Mouse (Mus musculus) CH12.LX (cell line): ENCODE results near the gene Cd93. TPM values are rescaled to one million over a fixed set of nuclear protein-coding genes. Genes with fewer than 3 reads are reported as not detected.

ENCODE experiments used
- DNase-seq: peaks from one replicate; pipeline ENCODE4 v3.0.0-alpha.2; 2013; ENCODE audit errors: extremely low read depth
- H3K27ac ChIP-seq: 2 replicates; pipeline ENCODE4 v1.5.1; 2012; ENCODE audit warnings: low read depth, mild to moderate bottlenecking, control low read depth, moderate library complexity; ENCODE audit not compliant: insufficient read depth
- H3K27me3 ChIP-seq: replicated peaks from 2 replicates; pipeline ENCODE3; 2012; ENCODE audit warnings: inconsistent platforms
- H3K36me3 ChIP-seq, 2 experiments: replicated peaks in 1 of 2; 2 replicates each; pipeline versions ENCODE3 to v1.6.1; 2012; ENCODE audit warnings: inconsistent platforms in 1 of 2, low read length in 1 of 2, mild to moderate bottlenecking in 1 of 2, mixed read lengths in 1 of 2, moderate library complexity in 1 of 2; ENCODE audit not compliant: control insufficient read depth in 1 of 2, insufficient read depth in 1 of 2
- H3K4me1 ChIP-seq, 2 experiments: 2 replicates each; pipeline ENCODE4 v1.6.1; 2012; ENCODE audit warnings: inconsistent platforms in 1 of 2, moderate library complexity in 1 of 2; ENCODE audit not compliant: insufficient read depth in 2 of 2, control insufficient read depth in 1 of 2
- H3K4me2 ChIP-seq: 2 replicates; pipeline ENCODE4 v1.6.1; 2012; ENCODE audit warnings: low read depth, mild to moderate bottlenecking, control low read depth; ENCODE audit not compliant: poor library complexity, insufficient read depth, severe bottlenecking
- H3K4me3 ChIP-seq, 3 experiments: fragments of 150-350 bp in 1 of 3; sonication (generic) in 1 of 3; replicated peaks in 1 of 3; 2 replicates each; pipeline versions ENCODE3 to v1.5.1; 2011 to 2012; ENCODE audit warnings: low read depth in 2 of 3, low read length in 2 of 3, mild to moderate bottlenecking in 2 of 3, moderate library complexity in 2 of 3, control low read depth in 1 of 3, improper control_type of control experiment in 1 of 3, inconsistent platforms in 1 of 3, mixed read lengths in 1 of 3; ENCODE audit not compliant: poor library complexity in 1 of 3
- H3K79me2 ChIP-seq: replicated peaks from 2 replicates; pipeline ENCODE4 v1.6.1; 2012; ENCODE audit warnings: mild to moderate bottlenecking, moderate library complexity; ENCODE audit not compliant: control insufficient read depth, poor library complexity, insufficient read depth, severe bottlenecking; ENCODE audit errors: extremely low read depth
- H3K9ac ChIP-seq: 2 replicates; pipeline ENCODE4 v1.6.1; 2012; ENCODE audit warnings: low read depth, mild to moderate bottlenecking, control low read depth, moderate library complexity; ENCODE audit not compliant: insufficient read depth
- H3K9me3 ChIP-seq: replicated peaks from 2 replicates; pipeline ENCODE3; 2012; ENCODE audit warnings: low read length, inconsistent platforms, mixed read lengths
- BHLHE40 ChIP-seq: IDR thresholded peaks from 2 replicates; pipeline ENCODE4 v1.6.1; 2011; ENCODE audit warnings: mild to moderate bottlenecking, low read depth, low read length, improper control_type of control experiment
- CHD1 ChIP-seq: IDR thresholded peaks from 2 replicates; pipeline ENCODE4 v1.6.1; 2012; ENCODE audit warnings: low read depth, low read length, improper control_type of control experiment, inconsistent platforms
- CTCF ChIP-seq, 2 experiments: IDR thresholded peaks in 1 of 2; conservative IDR thresholded peaks in 1 of 2; 2 replicates each; pipeline ENCODE4 v1.5.1; 2011 to 2012; ENCODE audit warnings: low read depth in 2 of 2, low read length in 2 of 2, improper control_type of control experiment in 1 of 2, inconsistent platforms in 1 of 2, mild to moderate bottlenecking in 1 of 2, moderate library complexity in 1 of 2
- ELF1 ChIP-seq: IDR thresholded peaks from 2 replicates; pipeline ENCODE4 v1.6.1; 2014; ENCODE audit warnings: low read depth, mild to moderate bottlenecking, inconsistent platforms, low read length, improper control_type of control experiment
- EP300 ChIP-seq: IDR thresholded peaks from 2 replicates; pipeline ENCODE4 v1.6.1; 2011; ENCODE audit warnings: low read length, improper control_type of control experiment
- ETS1 ChIP-seq: conservative IDR thresholded peaks from 2 replicates; pipeline ENCODE4 v1.6.1; 2012; ENCODE audit warnings: low read depth, mild to moderate bottlenecking, inconsistent platforms, low read length, improper control_type of control experiment, moderate library complexity
- HCFC1 ChIP-seq: IDR thresholded peaks from 2 replicates; pipeline ENCODE4 v1.6.1; 2012; ENCODE audit warnings: low read depth, mild to moderate bottlenecking, inconsistent platforms, low read length, improper control_type of control experiment
- JUN ChIP-seq: IDR thresholded peaks from 2 replicates; pipeline ENCODE4 v1.6.1; 2011; ENCODE audit warnings: low read depth, mild to moderate bottlenecking, low read length, improper control_type of control experiment, moderate library complexity; ENCODE audit not compliant: insufficient read depth
- KAT2A ChIP-seq: IDR thresholded peaks from 2 replicates; pipeline ENCODE4 v1.6.1; 2012; ENCODE audit warnings: low read length, improper control_type of control experiment, inconsistent platforms; ENCODE audit not compliant: insufficient replicate concordance
- MEF2A ChIP-seq: IDR thresholded peaks from 2 replicates; pipeline ENCODE4 v1.6.1; 2014; ENCODE audit warnings: low read depth, mild to moderate bottlenecking, inconsistent platforms, low read length, improper control_type of control experiment, borderline replicate concordance
- MXI1 ChIP-seq: IDR thresholded peaks from 2 replicates; pipeline ENCODE4 v1.6.1; 2011; ENCODE audit warnings: mild to moderate bottlenecking, low read depth, low read length, improper control_type of control experiment
- NELFE ChIP-seq: IDR thresholded peaks from 2 replicates; pipeline ENCODE4 v1.6.1; 2011; ENCODE audit warnings: low read depth, low read length, improper control_type of control experiment
- PAX5 ChIP-seq: IDR thresholded peaks from 2 replicates; pipeline ENCODE4 v1.6.1; 2012; ENCODE audit warnings: low read length, inconsistent platforms, mixed read lengths
- RAD21 ChIP-seq: IDR thresholded peaks from 2 replicates; pipeline ENCODE4 v1.6.1; 2011; ENCODE audit warnings: low read depth, mild to moderate bottlenecking, low read length, improper control_type of control experiment, moderate library complexity
- SIN3A ChIP-seq: IDR thresholded peaks from 2 replicates; pipeline ENCODE4 v1.6.1; 2012; ENCODE audit warnings: low read length, improper control_type of control experiment, inconsistent platforms
- TCF12 ChIP-seq: IDR thresholded peaks from 2 replicates; pipeline ENCODE4 v1.6.1; 2014; ENCODE audit warnings: low read depth, mild to moderate bottlenecking, inconsistent platforms, low read length, improper control_type of control experiment
- USF1 ChIP-seq: IDR thresholded peaks from 2 replicates; pipeline ENCODE4 v1.6.1; 2014; ENCODE audit warnings: low read depth, mild to moderate bottlenecking, inconsistent platforms, low read length, improper control_type of control experiment
- USF2 ChIP-seq: conservative IDR thresholded peaks from 2 replicates; pipeline ENCODE4 v1.6.1; 2011; ENCODE audit warnings: low read depth, low read length, improper control_type of control experiment
- ZNF384 ChIP-seq: IDR thresholded peaks from 2 replicates; pipeline ENCODE4 v1.6.1; 2012; ENCODE audit warnings: low read depth, low read length, improper control_type of control experiment, inconsistent platforms
- dilution Hi-C: fragments of 300-500 bp; cut with MboI; formaldehyde crosslinking; loops from 2 replicates; pipeline ENCODE4 v1.14.3; 2020; ENCODE audit warnings: low sequenced_read_pairs; ENCODE audit not compliant: extremely low pct_unique_long_range_greater_than_20kb, extremely low pct_ligation_motif_present
- in situ Hi-C: fragments of 300-500 bp; cut with MboI; formaldehyde crosslinking; loops from 3 replicates; pipeline ENCODE4 v1.14.3; 2019; ENCODE audit warnings: low sequenced_read_pairs, low pct_ligation_motif_present, low pct_unique_long_range_greater_than_20kb, mixed read lengths
- polyA plus RNA-seq: library from polyadenylated mRNA; unstranded; fragments of >175 nt; gene quantifications from 2 replicates; pipeline ENCODE4 v1.2.1, GENCODE M21; 2012; ENCODE audit warnings: low read depth; ENCODE audit not compliant: insufficient read length
- total RNA-seq, 2 experiments: library from RNA; depleted of rRNA; stranded (reverse); fragments of 300-350 nt in 1 of 2; fragments of >200 nt in 1 of 2; gene quantifications; 2 replicates each; pipeline ENCODE4 v1.2.3; 2012 to 2014

Gene Cd93
- total and polyA plus RNA-seq, 3 experiments = 0.04 to 0.08 (median 0.07) TPM

DNA sequence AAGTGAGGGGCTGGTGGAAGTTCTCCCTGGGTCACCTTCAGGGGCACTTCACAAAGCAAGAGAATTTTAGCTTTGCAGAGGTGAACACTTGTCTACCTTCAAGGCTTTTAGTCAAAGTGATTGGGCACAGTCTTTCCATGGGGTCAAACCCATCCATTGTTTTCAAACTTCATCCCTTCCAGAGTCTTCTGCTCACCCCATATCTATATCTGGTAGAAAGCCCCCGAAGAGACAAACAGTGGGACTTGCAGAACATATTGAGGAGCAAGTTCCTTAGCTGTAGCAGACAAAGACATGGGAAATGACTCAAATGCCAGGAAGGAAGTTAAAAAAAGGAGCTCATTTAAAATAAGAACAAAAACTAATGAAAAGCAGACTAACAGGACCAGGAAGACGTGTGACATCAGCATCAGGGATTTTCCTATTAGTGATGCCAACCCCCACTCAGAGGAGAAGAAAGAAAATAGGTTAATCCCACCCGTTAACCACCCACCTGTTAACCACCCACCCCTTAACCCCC, 24.6 kb upstream of the Cd93 start:
- Histone ChIP-seq H3K36me3 (no peaks in the 10 kb centered on the region), H3K9me3 (no peaks in the 10 kb centered on the region), H3K4me3 (no peak overlapping the region), H3K27ac (no peak overlapping the region), H3K4me1 (no peaks in the 10 kb centered on the region), H3K27me3 (no peaks in the 10 kb centered on the region), H3K4me2 (no peak overlapping the region), H3K9ac (no peak overlapping the region), H3K79me2 (no peaks in the 10 kb centered on the region)
- no peak for TF ChIP-seq ZNF384
- TF ChIP-seq TCF12 = no peak
- TF ChIP-seq BHLHE40 = no peak
- TF ChIP-seq CTCF (conservative IDR thresholded peaks at IDR 0.05 in 1 of 2, IDR thresholded peaks at IDR 0.05 in 1 of 2; ENCODE audit: low read depth in 2 of 2, low read length in 2 of 2) = no peak
- TF ChIP-seq HCFC1 = no peak
- no peak for TF ChIP-seq ELF1
- no peak for TF ChIP-seq RAD21
- TF ChIP-seq EP300 = no peak
- TF ChIP-seq MXI1 = no peak
- TF ChIP-seq KAT2A = no peak
- TF ChIP-seq USF2 = no peak
- TF ChIP-seq SIN3A = no peak
- no peak for TF ChIP-seq MEF2A
- TF ChIP-seq CHD1 = no peak
- in situ Hi-C loops (no loop called here), dilution Hi-C loops (no loop called here)
- no peak for DNase-seq

DNA sequence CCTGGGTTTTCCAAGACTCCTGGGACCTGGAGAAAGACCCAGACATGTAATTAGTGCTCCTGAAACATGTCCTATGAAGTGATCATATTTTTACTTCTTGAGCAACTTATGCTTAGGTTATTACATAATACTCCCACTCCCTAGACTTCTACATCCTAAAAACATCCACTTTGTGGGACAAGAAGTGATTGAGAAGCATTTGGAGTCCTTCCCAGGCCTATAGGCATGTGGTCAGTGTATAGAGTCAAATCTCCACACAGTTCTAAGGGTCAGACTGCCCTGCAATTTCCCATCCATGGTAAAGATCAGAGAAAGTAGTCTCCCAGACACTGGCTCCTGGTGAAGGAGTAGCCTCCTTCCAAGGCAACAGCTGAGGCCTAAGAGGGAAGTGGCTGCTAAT, 12.0 kb upstream of the Cd93 start:
- Histone ChIP-seq H3K4me2 (no peak overlapping the region), H3K27me3 (no peaks in the 10 kb centered on the region), H3K9ac (no peak overlapping the region), H3K27ac (no peak overlapping the region), H3K79me2 (no peaks in the 10 kb centered on the region), H3K36me3 (no peaks in the 10 kb centered on the region), H3K9me3 (no peaks in the 10 kb centered on the region), H3K4me3 (no peak overlapping the region), H3K4me1 (peaks cover 0 to 33% of the 10 kb centered on the region in 2 experiments; a peak in 2 of 4 replicates)
- dilution Hi-C loops = no loop called here
- DNase-seq = no peak
- in situ Hi-C loops = no loop called here
- TF ChIP-seq TCF12 (no peak), USF1 (no peak), PAX5 (no peak), NELFE (no peak), CHD1 (no peak), MXI1 (no peak), JUN (no peak), SIN3A (no peak), ZNF384 (no peak), ETS1 (no peak), USF2 (no peak)
